Mouse (Mus musculus) gastrocnemius, postnatal 4 days (tissue): Measurements from ENCODE around the gene L3mbtl3. TPM values are rescaled to one million over a fixed set of nuclear protein-coding genes. Genes with fewer than 3 reads are reported as not detected.

ENCODE experiments used
- DNase-seq, 2 experiments: peaks; one replicate each; pipeline ENCODE4 v3.0.0; 2021 to 2022; ENCODE audit warnings: low spot score in 2 of 2, mixed read lengths in 2 of 2
- long read RNA-seq, 2 experiments: library from polyadenylated mRNA; stranded (forward); transcript quantifications; one replicate each; pipeline ENCODE4 v2.0.0; 2021
- total RNA-seq, 2 experiments: library from RNA; stranded (reverse); gene quantifications; 2 replicates each; pipeline ENCODE4 v1.2.3; 2021

The L3mbtl3 gene
- 10 to 100 TPM; 10.6 to 11.2 TPM for total RNA-seq
- long read RNA-seq, experiment 1, full-length matches to known transcripts, result 1 of 5 reads
- long read RNA-seq, experiment 1, partial matches to known transcripts, result 1 of 5 reads
- long read RNA-seq, experiment 1, other reads (novel, unspliced or antisense), result 3 of 5 reads
- long read RNA-seq, experiment 2, full-length matches to known transcripts, result 3 of 6 reads
- long read RNA-seq, experiment 2, partial matches to known transcripts, result 1 of 6 reads
- long read RNA-seq, experiment 2, other reads (novel, unspliced or antisense), result 2 of 6 reads

DNA sequence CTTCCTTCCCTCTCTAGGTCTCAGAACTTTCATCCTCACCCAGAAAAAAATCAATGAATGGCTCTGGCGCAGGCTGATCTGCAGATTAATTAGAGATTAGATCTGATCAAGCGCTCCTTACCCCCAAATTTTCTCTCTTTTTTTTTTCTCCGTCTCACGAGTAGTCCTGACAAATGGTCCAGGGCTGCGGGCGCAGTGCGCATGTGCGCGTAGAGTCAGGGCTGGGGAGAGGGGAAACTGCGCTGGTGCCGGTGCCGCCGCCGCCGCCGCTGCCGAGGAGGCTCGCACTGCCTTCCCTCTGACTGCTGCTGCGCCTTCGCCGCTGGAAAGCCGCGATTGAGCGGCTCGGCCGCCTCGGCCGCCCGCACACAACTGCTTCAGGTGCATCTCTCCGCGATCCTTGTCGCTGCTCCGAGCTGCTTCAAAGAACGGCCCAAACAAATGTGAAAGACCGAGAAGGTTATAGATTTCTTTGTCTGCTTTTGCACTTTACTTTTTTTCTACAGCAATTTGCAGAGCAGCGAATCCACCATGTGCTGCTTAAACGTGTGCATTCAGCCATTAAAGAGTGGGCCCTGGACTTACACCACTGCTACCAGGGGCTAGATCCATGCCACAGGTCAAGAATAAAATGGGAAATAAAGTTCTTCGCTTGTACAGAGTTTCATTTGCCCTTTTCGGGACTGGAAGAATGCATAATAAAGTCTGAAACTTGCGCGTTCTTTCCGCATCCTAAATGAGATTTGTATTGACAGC lies at the start of gene L3mbtl3:
L3mbtl3 (minus strand) TSS at position 182 of the 756 bp plus-strand sequence.
- peak; percentile 79 to 87 for DNase-seq

DNA sequence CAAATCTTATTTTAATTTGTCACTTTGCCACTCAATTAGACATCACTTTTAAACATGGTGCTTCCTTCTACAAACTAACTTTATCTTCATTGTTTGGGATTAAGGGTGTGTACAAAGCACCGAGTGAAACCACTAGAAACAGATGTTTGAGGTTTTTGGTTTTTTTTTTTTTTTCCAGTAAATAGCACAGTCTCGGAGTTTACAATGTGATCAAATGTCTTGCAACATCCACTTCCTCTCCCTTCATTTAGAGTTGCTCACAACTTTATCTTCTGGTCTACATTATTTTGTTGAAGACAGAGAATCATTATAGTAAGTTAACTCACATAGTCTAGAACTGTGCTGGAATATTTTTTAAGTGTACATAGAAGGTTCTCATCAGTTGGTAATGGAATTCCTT lies 45.4 kb upstream of the L3mbtl3 start:
- DNase-seq, result no peak

DNA sequence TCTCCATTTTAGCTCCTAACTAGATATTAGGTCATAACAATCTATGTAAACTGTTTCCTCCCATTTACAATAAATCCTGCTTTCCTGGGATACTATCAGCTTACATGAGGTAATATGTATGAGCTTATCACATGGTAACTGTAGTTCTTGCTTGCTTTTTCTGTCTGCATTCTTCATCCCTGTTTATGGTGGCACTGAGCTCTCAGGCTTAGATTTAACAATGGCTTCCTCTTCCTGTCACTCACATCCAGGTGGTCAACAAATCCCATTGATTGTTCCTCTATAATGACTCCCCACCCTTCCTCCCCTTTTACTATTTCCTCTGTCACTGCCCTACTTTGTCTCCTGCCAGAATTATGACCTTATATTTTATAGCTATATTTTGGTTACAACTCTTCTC lies 12.9 kb upstream of the L3mbtl3 start:
- DNase-seq, result no peak

DNA sequence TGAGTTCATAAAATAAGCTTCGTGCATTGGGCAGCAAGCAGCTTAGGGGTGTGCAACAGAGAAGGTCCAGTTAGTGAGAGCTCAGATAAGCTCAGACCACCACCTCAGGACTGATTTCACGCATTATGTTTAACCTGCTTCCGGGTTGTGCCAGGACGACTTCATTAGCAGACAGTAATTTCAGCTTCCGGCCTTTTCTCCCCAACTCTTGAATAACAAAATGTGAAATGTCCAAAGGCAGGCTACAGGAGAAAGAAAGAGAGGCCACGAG lies 1.5 kb upstream of the L3mbtl3 start:
- DNase-seq, result no peak

DNA sequence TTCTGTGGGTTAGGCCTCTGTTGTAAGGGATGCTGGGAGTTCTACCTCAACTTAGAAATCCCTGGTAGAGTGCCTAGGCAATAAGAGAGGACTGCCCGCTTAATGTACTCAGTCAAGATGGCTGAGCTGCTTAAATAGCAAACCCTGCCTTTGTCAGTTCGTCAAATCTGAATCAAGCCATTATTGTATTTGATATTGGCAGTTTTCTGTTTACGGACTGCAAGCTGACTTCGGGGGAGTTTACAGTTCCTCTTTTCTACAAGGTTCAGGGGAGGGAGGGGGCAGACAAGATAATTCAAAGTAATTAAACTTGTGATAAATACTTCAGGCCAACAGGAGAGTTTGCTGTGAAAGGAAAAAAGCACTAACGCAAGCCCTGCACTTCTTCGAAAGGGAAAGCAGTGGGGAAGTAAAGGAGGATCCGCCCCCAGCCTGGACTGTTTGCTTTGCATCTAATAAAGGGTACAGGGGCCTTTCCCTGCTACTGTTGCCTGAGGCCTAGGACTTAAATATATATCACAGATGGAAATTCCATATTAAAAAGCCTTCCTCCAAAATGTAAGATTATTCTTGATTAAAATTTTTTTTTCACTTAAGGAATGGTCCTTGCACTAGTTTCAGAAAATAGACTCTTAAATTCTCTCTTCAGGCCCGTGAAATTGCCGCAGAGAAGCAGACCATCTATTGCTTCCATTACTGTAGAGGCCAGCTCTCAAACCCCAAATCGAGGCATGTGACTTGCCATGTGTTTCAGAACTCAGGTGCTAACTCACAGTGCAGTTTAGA lies 968 bp upstream of the L3mbtl3 start:
- DNase-seq, result no peak

DNA sequence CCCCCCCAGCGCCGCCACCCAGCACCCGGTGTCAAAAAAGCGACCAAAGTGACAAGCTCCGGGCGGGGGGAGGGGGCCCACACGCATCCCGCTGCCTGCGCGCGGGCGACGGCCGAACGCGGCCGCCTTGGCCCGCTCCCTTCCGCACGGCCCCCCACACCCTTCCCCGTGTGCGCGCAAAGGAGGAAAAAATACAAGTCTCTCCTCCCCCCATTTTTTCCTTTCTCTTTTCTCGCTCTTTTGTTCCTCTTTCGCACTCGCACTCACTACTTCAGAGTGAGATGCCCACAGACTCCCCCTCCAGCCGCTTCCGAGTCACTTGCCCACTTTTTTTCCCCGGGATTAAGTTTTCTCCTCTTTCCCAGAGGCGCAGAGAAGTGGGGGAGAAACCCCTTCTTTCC lies 420 bp downstream of the L3mbtl3 start:
- peak in 1 of 2 experiments; percentile 13 for DNase-seq

DNA sequence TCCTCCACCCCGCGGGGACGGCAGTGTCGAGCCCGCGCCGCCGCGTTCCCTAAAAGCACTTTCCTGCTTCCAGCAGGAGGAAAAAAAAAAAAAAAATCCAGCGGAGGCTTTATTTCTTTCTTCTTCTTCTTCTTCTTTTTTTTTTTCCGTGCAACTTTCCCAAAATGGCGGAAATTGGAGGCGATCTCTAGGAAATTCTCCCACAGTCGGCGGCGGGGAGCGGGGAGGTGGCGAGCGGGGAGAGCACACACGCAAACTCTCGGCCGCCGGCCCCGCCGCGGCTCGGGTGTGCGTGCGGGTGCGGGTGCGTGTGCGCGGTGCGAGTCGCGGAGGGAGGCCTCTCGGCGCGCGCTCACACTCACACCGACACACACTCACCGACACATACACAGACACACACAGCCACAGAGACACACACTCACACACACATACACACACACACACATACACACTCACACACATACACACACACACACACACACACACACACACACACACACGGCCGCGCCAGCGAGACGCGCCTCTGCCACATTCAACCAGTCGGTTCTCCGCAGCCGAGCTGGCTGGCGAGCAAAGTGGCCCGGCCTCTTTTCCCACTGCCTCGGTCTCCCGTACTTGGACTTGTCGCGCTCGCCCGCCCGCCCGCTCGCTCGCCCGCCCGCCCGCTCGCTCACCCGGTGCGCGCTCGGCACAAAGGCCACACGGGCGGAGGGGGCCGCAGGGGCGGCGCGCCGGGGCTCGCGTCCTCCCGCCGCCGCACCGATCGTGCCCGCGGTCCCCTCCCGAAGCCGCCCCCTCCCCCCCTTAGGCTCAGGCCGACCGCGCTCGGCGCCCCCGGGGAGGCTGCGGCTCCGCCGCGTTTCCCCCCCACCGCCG lies 1.1 kb downstream of the L3mbtl3 start:
- peak; percentile 33 to 63 for DNase-seq

DNA sequence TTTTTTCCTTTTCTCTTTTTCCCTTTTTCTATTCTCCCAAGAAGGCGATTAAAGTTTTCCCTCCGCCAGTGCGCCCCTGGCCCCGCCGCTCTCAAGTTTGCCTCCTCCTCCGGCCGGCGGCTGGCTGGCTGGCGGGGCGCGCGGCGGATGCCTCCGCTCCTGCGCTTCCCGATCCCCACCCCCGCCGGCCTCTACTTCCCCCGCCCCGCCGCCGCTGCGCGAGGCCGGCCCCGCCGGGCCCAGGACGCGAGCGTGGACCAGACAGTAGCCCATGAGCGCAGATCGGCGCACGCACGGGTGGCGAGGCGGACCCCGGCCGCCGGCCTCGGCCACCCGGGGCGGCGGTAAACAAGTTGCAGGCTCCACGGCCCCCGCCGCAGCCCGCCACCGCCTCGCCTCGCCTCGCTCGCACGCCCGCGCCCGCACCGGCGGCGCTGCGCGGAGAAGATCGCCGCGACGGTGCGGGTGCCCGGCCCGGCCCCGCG lies 1.8 kb downstream of the L3mbtl3 start:
- peak; percentile 60 to 76 for DNase-seq

DNA sequence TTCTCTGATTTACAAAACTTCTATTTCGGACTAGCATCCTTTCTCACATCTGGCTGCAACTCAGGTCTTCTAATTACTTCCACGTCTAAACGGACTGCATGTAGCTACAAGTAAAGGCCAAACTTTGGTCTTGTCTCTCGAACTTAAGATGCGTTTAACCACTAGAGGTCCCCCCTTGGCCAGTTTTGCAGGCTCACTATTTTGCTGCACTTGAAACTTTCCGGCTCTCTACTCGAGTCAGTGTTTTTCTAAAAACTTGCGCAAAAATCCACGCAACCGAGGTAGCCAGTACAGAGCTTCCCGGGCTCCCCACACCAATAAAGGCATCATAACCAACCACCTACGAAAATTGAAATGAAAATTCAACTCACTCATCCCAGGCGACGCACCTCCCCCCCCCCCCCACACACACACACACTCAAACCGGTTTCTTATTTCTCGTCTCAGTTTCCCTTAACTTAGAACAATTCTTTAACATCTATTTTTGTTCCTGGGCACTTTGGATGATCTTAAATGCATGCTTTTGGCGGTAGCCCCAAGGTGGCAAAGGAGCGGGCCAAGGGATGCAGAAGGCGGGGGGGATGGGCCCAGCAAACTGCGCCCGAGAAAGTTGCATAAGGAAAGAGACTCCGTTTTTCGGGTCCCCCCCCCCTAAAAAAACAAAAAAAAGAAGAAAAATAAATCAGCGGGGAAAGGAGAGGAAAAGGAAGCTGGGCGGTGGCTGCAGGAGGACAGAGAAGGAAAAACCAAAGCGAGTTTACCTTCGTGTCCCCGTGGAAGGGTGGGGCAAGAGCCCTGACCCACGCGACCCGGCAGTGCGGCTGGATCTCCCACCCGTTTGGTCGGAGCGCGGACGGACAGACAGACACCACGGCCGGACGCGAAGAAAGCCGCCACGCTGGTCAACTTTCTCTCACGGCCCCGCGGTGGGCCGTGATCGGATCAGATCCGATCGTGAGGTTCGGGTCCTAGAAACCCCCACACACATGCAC lies 2.5 kb downstream of the L3mbtl3 start:
- peak; percentile 49 to 77 for DNase-seq

DNA sequence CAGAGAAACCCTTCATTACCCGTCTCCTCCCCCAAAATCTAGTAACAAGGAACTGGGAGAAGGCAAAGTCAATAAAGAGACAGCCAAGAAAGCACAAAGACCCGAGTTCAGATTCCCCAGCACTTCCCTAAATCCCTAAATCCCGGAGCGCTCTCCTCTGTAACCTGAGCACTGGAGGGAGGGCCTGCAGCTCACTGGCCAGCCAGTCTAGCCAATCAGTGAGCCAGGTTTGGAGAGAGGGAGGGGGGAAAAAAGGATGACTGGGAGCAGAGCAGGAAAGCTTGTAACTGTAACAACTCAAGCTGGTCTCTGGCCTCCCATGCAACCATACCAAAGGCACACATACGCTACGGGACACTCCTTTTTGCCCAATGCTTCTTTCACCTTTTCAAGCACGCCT lies 4.4 kb downstream of the L3mbtl3 start:
- DNase-seq, result no peak

DNA sequence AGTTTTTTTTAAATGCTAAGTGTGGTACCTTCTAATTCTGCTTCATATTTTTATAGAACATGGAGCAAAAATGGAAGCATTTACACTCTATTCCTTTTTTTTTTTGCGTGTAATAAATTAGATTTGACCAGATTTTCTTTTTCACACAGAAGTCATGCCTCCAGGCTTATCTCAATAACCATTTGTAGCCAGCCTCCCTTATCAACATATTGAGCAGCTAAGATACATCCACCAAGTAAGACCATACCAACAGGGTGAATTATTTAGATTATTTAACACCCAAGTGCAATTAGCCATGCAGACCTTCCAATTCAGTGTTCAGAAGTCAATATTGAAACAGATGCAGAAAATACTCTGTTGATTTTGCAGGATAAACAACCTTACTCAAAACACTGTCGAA lies 10.8 kb downstream of the L3mbtl3 start:
- no peak for DNase-seq

DNA sequence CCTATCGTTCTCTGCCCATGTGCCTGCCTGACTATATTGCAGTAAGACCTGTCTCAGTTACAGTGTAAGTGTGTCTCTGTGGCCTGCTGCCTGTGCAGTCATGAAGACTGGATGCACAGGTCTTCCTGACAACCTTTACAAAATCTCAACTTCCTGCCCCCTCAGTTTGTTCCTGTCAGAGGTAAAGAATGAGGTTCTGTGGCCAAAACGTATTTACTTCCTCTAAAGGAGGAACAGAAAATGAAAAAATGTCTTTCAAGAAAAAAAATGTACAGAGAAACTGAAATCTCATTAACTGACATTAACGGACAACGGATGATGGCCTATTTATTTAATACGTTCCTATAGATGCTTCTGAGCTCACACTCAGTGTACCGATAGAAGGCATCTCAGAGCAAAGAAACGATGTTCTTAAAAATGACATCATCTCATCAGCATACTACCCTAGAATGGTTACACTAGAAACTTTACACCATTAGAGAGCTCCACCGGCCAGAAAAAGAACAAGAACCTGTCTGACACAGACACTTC lies 11.4 kb downstream of the L3mbtl3 start:
- DNase-seq, result no peak

DNA sequence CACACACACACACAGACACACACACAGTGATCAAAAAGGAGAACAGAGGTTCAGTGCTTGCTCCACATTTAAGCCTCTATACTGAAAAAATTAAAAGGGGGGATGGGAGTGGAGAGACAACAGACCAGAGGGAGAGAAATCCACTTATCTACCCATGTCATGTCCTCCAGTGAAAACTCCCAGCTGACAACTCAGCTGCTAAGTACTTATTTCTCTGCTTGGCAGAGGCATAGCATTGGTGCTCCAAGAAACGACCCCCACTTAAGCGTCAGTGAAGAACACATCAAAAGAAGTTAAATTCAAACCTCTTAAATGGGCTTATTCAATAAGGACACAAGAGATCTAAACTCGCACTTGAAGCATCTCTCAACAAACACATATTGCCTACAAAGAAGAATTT lies 12.2 kb downstream of the L3mbtl3 start:
- no peak for DNase-seq

DNA sequence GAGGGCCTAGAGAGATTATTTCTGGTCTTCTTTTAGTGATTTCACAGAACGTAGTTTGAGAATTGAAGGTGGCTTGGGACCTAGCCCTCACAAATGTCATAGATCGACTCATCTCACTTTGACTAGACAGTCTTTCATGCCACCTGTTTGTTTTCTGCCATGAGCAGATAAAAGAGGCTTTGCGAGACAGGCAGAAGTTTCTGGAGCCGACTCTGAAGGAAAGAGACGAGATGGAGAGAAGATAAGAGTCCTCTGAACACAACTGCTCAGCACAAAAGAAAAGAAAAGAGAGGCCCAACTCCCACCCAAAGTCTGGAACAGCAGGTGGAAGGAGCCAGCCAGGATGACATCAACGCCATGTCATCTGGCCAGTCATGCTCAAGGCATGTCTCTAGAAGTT lies 17.0 kb downstream of the L3mbtl3 start:
- no peak for DNase-seq

DNA sequence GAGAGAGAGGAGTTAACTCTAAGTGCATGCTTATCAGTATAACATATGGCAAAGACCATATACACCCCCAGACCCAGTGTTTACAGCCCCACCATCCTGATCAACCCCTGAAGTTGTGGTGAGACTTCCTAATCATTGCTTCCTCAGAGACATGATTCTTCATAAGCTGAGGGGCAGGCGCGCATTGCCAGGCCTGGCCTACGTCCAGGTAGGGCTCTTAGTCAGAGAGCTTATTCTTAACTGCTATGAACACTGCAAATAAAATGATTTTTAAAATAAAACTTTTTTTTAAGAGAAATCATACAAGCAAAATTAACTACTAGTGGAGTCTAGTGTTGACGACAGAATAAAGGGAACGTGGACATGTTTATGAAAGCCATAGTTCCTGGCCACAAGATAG lies 17.5 kb downstream of the L3mbtl3 start:
- no peak for DNase-seq

DNA sequence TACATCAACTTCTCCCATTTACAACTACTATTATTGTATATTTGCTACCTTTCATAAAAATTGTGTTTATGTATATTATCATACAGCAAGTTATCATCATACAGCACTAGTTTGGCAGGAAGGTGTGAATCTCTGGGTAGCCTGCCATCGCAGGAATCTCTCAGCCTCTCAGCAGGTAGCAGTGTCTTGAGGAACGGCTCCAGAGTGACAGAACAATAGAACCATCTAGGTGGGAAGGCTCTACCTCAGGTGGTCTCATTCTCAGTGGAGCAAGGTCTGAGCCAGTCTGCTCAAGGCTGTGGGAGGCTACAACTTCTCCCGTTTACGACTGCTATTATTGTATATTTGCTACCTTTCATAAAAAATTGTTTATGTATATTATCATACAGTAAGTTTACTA lies 22.0 kb downstream of the L3mbtl3 start:
- no peak for DNase-seq

DNA sequence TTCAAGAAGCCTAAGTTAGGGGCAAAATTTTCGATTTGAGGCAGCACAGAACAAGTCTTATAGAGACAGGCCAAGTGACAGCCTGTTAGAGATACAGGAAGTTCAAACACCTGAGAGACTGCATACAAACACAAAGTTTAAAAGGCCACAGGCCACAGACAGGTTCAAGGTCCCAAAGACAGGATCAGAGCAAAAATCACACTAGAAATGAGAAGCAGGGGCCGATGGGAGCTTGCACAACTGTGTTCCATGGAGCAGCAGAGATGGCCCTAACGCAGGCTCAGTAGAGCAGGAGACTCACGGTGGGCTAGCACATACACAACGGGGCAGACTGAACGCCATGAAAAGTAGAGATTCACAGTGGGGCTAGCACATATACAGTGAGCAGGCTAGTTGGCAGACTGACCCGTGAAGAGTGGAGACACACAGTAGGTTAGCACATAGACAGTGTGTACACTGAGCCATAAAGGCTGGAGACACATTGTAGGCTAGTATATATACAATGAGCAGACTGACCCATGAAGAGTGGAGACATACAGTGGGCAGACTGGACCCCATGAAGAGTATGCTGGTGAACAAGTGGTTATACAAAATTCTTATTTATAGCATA lies 24.5 kb downstream of the L3mbtl3 start:
- DNase-seq, result no peak

DNA sequence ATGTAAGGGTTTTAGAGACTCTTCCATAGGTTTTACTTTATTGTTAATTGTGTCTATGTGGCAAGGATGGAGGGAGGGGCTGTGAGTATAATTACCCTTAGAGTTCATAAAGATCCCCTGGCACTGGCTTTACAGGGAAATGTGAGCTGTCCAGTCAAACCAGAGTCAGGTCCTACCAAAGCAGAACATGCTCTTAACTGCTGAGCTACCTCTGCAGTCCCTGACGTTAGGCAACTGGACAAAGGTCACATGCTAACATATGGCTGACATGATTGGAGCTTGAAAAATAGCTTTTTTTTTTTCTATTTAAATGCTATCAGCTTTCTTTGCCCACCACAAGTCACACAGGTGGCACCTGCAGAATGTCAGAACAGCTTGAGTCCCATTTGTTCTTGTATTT lies 25.6 kb downstream of the L3mbtl3 start:
- DNase-seq, result no peak

DNA sequence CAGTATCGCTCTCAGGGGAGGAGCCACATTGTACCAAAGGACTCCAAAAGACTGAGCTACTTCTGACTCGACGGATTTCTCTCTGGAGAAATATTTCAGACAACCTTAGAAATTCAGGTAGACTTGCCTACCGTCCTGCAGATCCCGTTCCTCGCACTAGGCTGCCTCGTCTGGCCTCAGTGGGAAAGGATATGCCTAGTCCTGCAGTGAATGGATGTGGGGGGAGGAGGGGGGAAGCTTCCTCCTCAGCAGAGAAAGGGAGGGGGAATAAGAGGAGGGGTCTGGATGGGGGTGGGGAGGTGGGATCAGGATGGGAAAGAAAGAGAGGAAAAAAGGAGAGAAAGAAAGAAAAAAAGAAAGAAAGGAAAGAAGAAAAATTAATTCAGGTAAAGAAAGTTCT lies 28.2 kb downstream of the L3mbtl3 start:
- no peak for DNase-seq
